Mouse (Mus musculus) heart, embryonic 13.5 days (tissue): ENCODE results near the gene Rftn1. TPM values are rescaled to one million over a fixed set of nuclear protein-coding genes. Genes with fewer than 3 reads are reported as not detected.

Experiments
- ATAC-seq: fragments of 200-750 bp; cut with Nextera tagmentation; 2 replicates; pipeline ENCODE4 v1.8.0; 2017; ENCODE audit warnings: moderate TSS enrichment; ENCODE audit not compliant: insufficient number of reproducible peaks, low FRiP score, low TSS enrichment; ENCODE audit errors: extremely low read depth
- H3K27ac ChIP-seq: fragments of 300-500 bp; sonication (generic); replicated peaks from 2 replicates; pipeline ENCODE4 v1.5.1; 2015; ENCODE audit warnings: moderate library complexity, mild to moderate bottlenecking, inconsistent platforms
- H3K27me3 ChIP-seq: fragments of 300-500 bp; sonication (generic); replicated peaks from 2 replicates; pipeline ENCODE4 v1.6.1; 2015; ENCODE audit warnings: mild to moderate bottlenecking, inconsistent platforms
- H3K36me3 ChIP-seq: fragments of 300-500 bp; sonication (generic); 2 replicates; pipeline ENCODE4 v1.6.1; 2015; ENCODE audit warnings: mild to moderate bottlenecking, inconsistent platforms
- H3K4me1 ChIP-seq: fragments of 300-500 bp; sonication (generic); 2 replicates; pipeline ENCODE4 v1.6.1; 2015; ENCODE audit warnings: inconsistent platforms
- H3K4me2 ChIP-seq: fragments of 300-500 bp; sonication (generic); 2 replicates; pipeline ENCODE4 v1.6.1; 2015; ENCODE audit warnings: inconsistent platforms, mild to moderate bottlenecking, moderate library complexity
- H3K4me3 ChIP-seq: fragments of 300-500 bp; sonication (generic); 2 replicates; pipeline ENCODE4 v1.5.1; 2015; ENCODE audit warnings: moderate library complexity, mild to moderate bottlenecking, inconsistent platforms
- H3K9ac ChIP-seq: fragments of 300-500 bp; sonication (generic); 2 replicates; pipeline ENCODE4 v1.6.1; 2015; ENCODE audit warnings: inconsistent platforms, mild to moderate bottlenecking, moderate library complexity
- H3K9me3 ChIP-seq: fragments of 300-500 bp; sonication (generic); 2 replicates; pipeline ENCODE4 v1.6.1; 2016; ENCODE audit warnings: inconsistent platforms
- WGBS: fragments of 180-500 bp; shearing (Covaris S2); methylation state at CpG from one replicate; pipeline ENCODE4 v1.1.7; 2015; ENCODE audit warnings: mixed read lengths; 5-methylcytosine and 5-hydroxymethylcytosine counted together
- polyA plus RNA-seq: library from polyadenylated mRNA; unstranded; fragments of >200 nt; fragmentation: Nextera tagmentation; extraction: Ambion mirVana; gene quantifications from 2 replicates; pipeline ENCODE4 v1.2.1, GENCODE M21; 2015

The Rftn1 gene
- polyA plus RNA-seq, 1 experiment from 2014 or later: 26.3 TPM

DNA sequence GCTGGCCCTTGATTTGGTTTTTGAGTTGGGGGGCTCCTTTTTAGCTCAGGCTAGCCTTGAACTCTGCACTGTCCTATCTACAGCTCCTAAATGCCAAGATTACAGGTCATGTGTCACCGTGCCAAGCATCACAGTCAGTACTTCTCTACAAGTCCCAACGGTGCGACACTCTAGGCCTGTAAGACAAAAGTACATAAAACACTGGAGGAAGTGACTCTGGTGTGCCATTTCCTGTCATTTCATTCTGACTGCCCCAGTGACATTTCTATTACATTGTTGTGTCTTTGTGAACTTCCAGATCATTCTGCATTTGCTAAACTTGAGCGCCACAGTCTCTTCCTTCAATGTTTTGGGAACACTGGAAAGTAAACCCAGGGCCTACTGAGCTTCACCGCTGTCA, 4.9 kb downstream of the Rftn1 start:
- Histone ChIP-seq H3K4me2 (no peak overlapping the region), H3K4me1 (peaks cover 33% of the 10 kb centered on the region), H3K27ac (no peak overlapping the region), H3K27me3 (no peaks in the 10 kb centered on the region), H3K9ac (no peak overlapping the region), H3K9me3 (no peaks in the 10 kb centered on the region), H3K36me3 (no peaks in the 10 kb centered on the region), H3K4me3 (no peak overlapping the region)
- WGBS: 68% methylated on average over 5 of the region's 5 CpGs
- ATAC-seq: no peak

- Histone ChIP-seq H3K4me3 (no peak overlapping the region), H3K9me3 (no peaks in the 10 kb centered on the region), H3K27ac (no peak overlapping the region), H3K27me3 (no peaks in the 10 kb centered on the region), H3K9ac (no peak overlapping the region), H3K4me1 (peaks cover 32% of the 10 kb centered on the region), H3K36me3 (no peaks in the 10 kb centered on the region), H3K4me2 (no peak overlapping the region)
- WGBS: 79% methylated on average over 4 of the region's 4 CpGs
- no peak for ATAC-seq
These were observed 5.4 kb downstream of the Rftn1 start for GRCm38 (mm10) chr17:50185083-50185482.

DNA sequence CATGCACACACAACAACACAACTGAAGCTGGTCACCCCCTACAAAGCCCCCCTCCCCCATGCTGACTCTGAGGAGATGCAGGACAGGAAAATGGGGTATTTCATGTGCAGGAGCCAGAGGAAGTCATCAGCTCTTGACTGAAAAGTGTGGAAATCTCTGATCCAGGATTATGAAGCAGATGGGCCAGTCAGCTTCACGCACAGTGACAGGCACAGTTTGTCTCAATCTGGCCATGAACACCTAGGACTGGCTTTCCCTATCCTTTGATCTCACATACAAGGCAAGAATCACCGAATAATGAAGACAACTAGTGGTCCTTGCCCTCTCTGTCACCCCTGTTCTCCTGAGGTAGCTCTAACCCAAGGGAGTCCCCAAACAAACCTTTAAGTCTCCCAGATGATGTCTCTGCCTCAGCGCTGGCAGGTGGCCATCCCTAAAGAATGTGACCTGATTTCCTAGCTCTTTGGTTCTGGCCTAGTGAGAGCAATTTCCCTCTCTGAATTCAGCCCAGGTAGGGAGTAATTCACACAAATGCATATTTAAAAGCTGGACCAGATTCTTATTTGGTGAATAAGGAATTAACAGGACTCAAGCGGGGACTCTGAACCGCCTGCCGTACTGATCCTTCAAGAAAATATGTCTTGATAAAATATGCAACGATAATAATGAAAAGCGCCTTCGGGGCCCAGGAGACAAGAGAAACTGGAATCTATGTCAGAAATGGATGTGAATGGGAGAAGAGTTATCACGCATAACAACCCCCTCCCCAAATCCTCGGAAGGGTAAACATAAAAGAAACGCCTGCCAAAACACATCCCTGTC, 6.0 kb downstream of the Rftn1 start:
- H3K9me3 ChIP-seq: no peaks in the 10 kb centered on the region
- H3K9ac ChIP-seq: no peak overlapping the region
- no peak overlapping the region for H3K27ac ChIP-seq
- ATAC-seq: no peak
- no peaks in the 10 kb centered on the region for H3K27me3 ChIP-seq
- no peak overlapping the region for H3K4me3 ChIP-seq
- H3K4me2 ChIP-seq: no peak overlapping the region
- H3K4me1 ChIP-seq: peaks cover 28% of the 10 kb centered on the region
- 81% methylated on average over 12 of the region's 12 CpGs for WGBS
- no peaks in the 10 kb centered on the region for H3K36me3 ChIP-seq

GRCm38 (mm10) chr17:50183300-50183699, 7.2 kb downstream of the Rftn1 start:
- no peak overlapping the region for H3K9ac ChIP-seq
- H3K36me3 ChIP-seq: peaks cover under 1% of the 10 kb centered on the region; the same call in 1 of the 2 replicates
- H3K9me3 ChIP-seq: no peaks in the 10 kb centered on the region
- peaks cover 19% of the 10 kb centered on the region for H3K4me1 ChIP-seq
- no peak overlapping the region for H3K27ac ChIP-seq
- ATAC-seq: no peak
- no peak overlapping the region for H3K4me3 ChIP-seq
- H3K4me2 ChIP-seq: no peak overlapping the region
- H3K27me3 ChIP-seq: no peaks in the 10 kb centered on the region
- 72% methylated on average over 4 of the region's 4 CpGs for WGBS

DNA sequence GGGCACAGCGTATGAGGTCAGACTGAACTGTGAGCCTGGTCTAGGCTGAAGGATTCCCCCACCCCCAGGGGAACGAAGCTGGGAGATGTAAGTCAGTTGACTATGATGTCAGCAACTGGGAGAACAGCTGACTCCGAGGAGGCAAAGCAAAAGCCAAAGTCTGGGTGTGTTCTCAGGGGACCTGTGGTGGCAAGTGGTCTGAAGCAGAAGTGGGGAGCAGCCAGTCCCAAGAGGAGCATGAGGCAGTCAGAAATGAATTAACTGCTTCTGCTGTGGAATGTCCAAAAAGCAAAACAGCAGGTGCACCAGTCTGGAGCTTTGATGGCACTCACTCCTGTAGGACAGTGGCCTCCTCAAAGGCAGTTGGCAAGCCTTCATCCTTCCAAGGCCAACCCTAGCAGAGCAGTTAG, 7.9 kb downstream of the Rftn1 start:
- Histone ChIP-seq H3K9me3 (peaks cover 6% of the 10 kb centered on the region), H3K27ac (no peak overlapping the region), H3K4me2 (no peak overlapping the region), H3K4me3 (no peak overlapping the region), H3K27me3 (no peaks in the 10 kb centered on the region), H3K9ac (no peak overlapping the region), H3K36me3 (peaks cover 8% of the 10 kb centered on the region), H3K4me1 (peaks cover 19% of the 10 kb centered on the region)
- 57% methylated on average over 3 of the region's 3 CpGs for WGBS
- no peak for ATAC-seq

GRCm38 (mm10) chr17:50180899-50181570, 9.4 kb downstream of the Rftn1 start:
- no peak for ATAC-seq
- Histone ChIP-seq H3K27me3 (no peaks in the 10 kb centered on the region), H3K9me3 (peaks cover 9% of the 10 kb centered on the region), H3K4me2 (no peak overlapping the region), H3K27ac (no peak overlapping the region), H3K9ac (no peak overlapping the region), H3K4me3 (no peak overlapping the region), H3K36me3 (peaks cover 14% of the 10 kb centered on the region), H3K4me1 (peaks cover 19% of the 10 kb centered on the region)
- 80% methylated on average over 4 of the region's 4 CpGs for WGBS

- ATAC-seq: no peak
These were observed 16.7 kb downstream of the Rftn1 start for GRCm38 (mm10) chr17:50173776-50174175.

DNA sequence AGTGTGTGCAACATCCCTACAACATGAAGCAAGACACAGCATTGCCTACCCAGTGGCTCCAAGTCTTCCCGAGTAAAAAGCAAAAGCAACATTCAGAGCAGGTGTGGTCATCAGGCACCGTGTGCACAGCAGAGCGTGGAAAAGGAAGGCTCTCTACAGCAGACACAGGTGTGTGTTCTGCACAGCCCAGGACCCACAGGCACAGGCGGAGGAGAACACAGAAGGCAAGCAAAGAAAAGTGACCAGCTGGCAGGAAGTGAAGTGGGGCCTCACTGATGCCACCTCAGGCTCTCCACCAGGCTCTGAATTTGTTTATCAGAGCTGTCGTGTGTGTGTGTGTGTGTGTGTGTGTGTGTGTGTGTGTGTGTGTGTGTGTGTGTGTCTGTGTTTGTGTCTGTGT, 17.1 kb downstream of the Rftn1 start:
- no peak for ATAC-seq
- H3K4me1 ChIP-seq: peaks cover 33% of the 10 kb centered on the region
- H3K27ac ChIP-seq: no peak overlapping the region
- H3K9me3 ChIP-seq: peaks cover 9% of the 10 kb centered on the region
- H3K4me2 ChIP-seq: no peak overlapping the region
- H3K27me3 ChIP-seq: no peaks in the 10 kb centered on the region
- no peak overlapping the region for H3K4me3 ChIP-seq
- H3K36me3 ChIP-seq: peaks cover 25% of the 10 kb centered on the region
- WGBS: 91% methylated on average over 5 of the region's 5 CpGs
- H3K9ac ChIP-seq: no peak overlapping the region

More at GRCm38 (mm10) chr17:50173776-50174175, 16.7 kb downstream of the Rftn1 start:
- H3K27me3 ChIP-seq: no peaks in the 10 kb centered on the region
- H3K4me2 ChIP-seq: no peak overlapping the region
- H3K9ac ChIP-seq: no peak overlapping the region
- H3K4me1 ChIP-seq: peaks cover 33% of the 10 kb centered on the region
- WGBS: 86% methylated on average over 3 of the region's 3 CpGs
- H3K9me3 ChIP-seq: peaks cover 9% of the 10 kb centered on the region
- H3K4me3 ChIP-seq: no peak overlapping the region
- peaks cover 21% of the 10 kb centered on the region for H3K36me3 ChIP-seq
- no peak overlapping the region for H3K27ac ChIP-seq

DNA sequence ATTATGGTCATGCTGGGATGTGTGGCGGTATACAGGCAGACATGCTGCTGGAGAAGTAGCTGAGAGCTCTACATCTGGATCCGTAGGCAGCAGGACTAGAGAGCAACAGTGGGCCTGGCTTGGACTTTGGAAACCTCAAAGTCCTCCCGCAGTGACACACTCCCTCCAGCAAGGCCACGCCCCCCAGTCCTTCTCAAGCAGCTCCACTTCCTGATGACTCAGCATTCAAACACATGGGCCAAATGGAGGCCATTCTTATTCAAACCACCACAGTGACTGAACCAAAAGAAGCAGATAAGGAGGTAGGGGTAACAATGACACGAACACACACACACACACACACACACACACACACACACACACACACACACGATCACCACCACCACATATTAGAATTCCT, 17.7 kb downstream of the Rftn1 start:
- 90% methylated on average over 6 of the region's 6 CpGs for WGBS
- Histone ChIP-seq H3K27me3 (no peaks in the 10 kb centered on the region), H3K27ac (no peak overlapping the region), H3K36me3 (peaks cover 25% of the 10 kb centered on the region), H3K9ac (no peak overlapping the region), H3K9me3 (peaks cover 5% of the 10 kb centered on the region), H3K4me3 (no peak overlapping the region), H3K4me2 (no peak overlapping the region), H3K4me1 (peaks cover 33% of the 10 kb centered on the region)
- ATAC-seq: no peak

DNA sequence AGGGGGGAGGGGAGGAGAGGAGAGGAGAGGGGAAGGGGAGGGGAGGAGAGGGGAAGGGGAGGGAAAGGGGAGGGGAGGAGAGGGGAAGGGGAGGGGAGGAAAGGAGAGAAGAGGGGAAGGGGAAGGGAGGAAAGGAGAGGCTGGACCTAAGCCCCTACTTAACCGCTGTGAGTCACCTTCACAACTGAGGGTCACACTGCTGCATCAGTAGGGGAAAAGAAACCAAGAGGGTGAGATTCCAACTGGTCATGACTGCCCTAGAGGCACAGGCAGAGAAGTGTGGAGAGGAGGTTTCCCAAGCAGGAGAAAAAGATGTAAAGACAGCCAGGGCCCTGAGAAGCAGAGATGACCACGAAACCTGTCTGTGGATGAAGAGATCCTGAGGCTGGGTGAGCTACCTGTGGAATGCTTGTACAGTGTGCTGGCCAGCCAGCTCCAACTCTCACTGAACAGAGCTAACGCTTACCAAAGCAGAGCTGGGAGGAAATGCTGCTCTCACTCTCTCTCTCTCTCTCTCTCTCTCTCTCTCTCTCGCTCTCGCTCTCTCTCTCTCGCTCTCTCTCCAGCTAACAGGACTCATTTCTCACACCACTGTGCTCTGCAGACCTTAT, 19.4 kb downstream of the Rftn1 start:
- 0 out of 2 replicates have a peak overlapping the region, but pooled peaks have one; percentile 11 for H3K9ac ChIP-seq
- no peaks in the 10 kb centered on the region for H3K27me3 ChIP-seq
- H3K4me1 ChIP-seq: peaks cover 33% of the 10 kb centered on the region
- peaks cover 34% of the 10 kb centered on the region for H3K36me3 ChIP-seq
- H3K4me2 ChIP-seq: peak overlapping the region; percentile 29
- ATAC-seq: no peak
- H3K9me3 ChIP-seq: no peaks in the 10 kb centered on the region; the same call in 1 of the 2 replicates
- 43% methylated on average over 6 of the region's 6 CpGs for whole genome bisulfite sequencing
- H3K4me3 ChIP-seq: no peak overlapping the region
- H3K27ac ChIP-seq: peak overlapping the region; percentile 61

- Histone ChIP-seq H3K9ac (no peak overlapping the region), H3K4me3 (no peak overlapping the region), H3K27ac (0 out of 2 replicates have a peak overlapping the region, but pooled peaks have one; percentile 51), H3K9me3 (peaks cover 2% of the 10 kb centered on the region), H3K4me2 (no peak overlapping the region), H3K4me1 (peaks cover 30% of the 10 kb centered on the region), H3K27me3 (no peaks in the 10 kb centered on the region), H3K36me3 (peaks cover 45% of the 10 kb centered on the region)
- 64% methylated on average over 7 of the region's 7 CpGs for WGBS
- ATAC-seq: no peak
These were observed 20.5 kb downstream of the Rftn1 start for GRCm38 (mm10) chr17:50169946-50170427.
